In the genomic region with DNA sequence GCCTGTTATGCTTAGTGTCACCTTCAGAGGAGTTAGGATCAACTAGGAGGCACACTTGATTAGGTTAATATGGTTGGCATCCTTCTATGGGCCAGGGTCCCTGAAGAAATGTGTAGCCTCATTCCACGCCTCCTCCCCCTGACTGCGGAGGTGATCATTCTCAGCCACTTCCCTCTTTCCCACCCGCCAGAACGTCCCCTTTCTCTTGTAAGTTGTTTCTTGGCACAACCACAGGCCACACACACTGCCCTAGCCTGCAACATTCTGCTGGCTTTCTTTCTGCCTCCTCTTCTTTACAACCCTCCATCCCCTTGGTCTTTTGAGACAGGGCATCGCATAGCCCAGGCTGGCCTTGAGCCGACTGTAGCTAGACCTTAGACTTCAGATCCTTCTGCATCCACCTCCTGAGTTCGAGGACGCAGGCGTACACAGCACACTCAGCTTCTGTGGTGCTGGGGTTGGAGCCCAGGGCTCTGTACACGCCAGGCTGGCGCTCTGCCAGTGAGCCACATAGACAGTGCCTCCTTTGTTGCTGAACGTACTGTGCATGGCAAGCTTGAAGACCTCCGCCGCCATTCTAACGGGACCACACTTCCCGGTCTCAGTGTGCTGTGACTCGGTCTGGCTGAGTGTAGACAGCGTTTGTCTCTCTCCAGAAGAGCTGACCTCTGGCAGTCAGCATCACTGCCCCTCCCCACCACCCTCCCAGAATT, we compare ENCODE assay signal across 10 mouse cellular contexts. TPM values are rescaled to one million over a fixed set of nuclear protein-coding genes. Genes with fewer than 3 reads are reported as not detected.
DNase-seq lines count a peak whose midpoint lies in the region; ATAC-seq and TF ChIP-seq lines count a peak whose summit lies in the region.
"Had no signal": no experiment of that assay in that cellular context is flagged by ENCODE, and none has a peak within 500 bp of the region (broad histone marks: within the 10 kb centered on the region; RNA-seq: fewer than 3 reads in every experiment).

No protein-coding gene starts in this region.

- H3K4me3 ChIP-seq in layer of hippocampus, adult 2 months, result no peak overlapping the region
- no peak overlapping the region for H3K4me3 ChIP-seq in hindbrain, embryonic 16.5 days (ENCODE audit: low read length)
- H3K4me3 ChIP-seq: erythroblast, embryonic 14.5 days; heart, adult 2 months had no signal

- WGBS in hindbrain, embryonic 16.5 days, result 72% methylated on average over 18 of the region's 18 CpGs

- H3K9ac ChIP-seq in hindbrain, embryonic 16.5 days (ENCODE audit: low read depth, low read length), result no peak overlapping the region

- no peak overlapping the region for H3K4me2 ChIP-seq in hindbrain, embryonic 16.5 days (ENCODE audit: low read length)
- H3K4me2 ChIP-seq: liver, embryonic 11.5 days had no signal

- peak; percentile 10 for DNase-seq in layer of hippocampus, adult 9-10 months (ENCODE audit: low spot score)
- DNase-seq in layer of hippocampus, adult 2 months (ENCODE audit: low spot score in 2 of 2), result no peak
- DNase-seq in right cerebral cortex, postnatal 14 days, result peak; percentile 46
- DNase-seq in right cerebral cortex, postnatal 36 days (ENCODE audit: low spot score in 2 of 2), result no peak
- DNase-seq in ovary, postnatal 36 days (ENCODE audit: low spot score), result no peak
- DNase-seq in thymus, postnatal 4 days, result no peak
- DNase-seq: heart, adult 2 months had no signal

- peak; percentile 80 for ATAC-seq in hindbrain, embryonic 16.5 days

- peaks cover 9% of the 10 kb centered on the region for H3K36me3 ChIP-seq in hindbrain, embryonic 16.5 days (ENCODE audit: control insufficient read depth, insufficient read depth, low read length)

- no peaks in the 10 kb centered on the region for H3K27me3 ChIP-seq in hindbrain, embryonic 16.5 days (replicated peaks; ENCODE audit: control insufficient read depth, insufficient read depth, low read length)

- H3K4me1 ChIP-seq in hindbrain, embryonic 16.5 days (ENCODE audit: control insufficient read depth, insufficient read depth, low read depth, low read length), result no peaks in the 10 kb centered on the region

- no peak for TF ChIP-seq CTCF in layer of hippocampus, adult 2 months (conservative IDR thresholded peaks at IDR 0.05)

- no peaks in the 10 kb centered on the region for H3K9me3 ChIP-seq in hindbrain, embryonic 16.5 days (ENCODE audit: control insufficient read depth, low read length)

- H3K27ac ChIP-seq in layer of hippocampus, adult 2 months, result no peak overlapping the region
- no peak overlapping the region for H3K27ac ChIP-seq in hindbrain, embryonic 16.5 days (ENCODE audit: low read depth, low read length)
- H3K27ac ChIP-seq: heart, adult 2 months had no signal

RNA-seq across cellular contexts. Expression of a gene that starts 7.3 kb away (rescaled TPM):
- 10 to 100 TPM; 15.4 to 19.8 TPM for total RNA-seq in layer of hippocampus, adult 2 months (2021)
- 17.3 and 18.2 TPM in 2 replicates for polyA plus RNA-seq in hindbrain, embryonic 16.5 days (2015; fragmentation: Nextera tagmentation; extraction: Ambion mirVana)

RNA-seq across cellular contexts. Expression of a gene that starts 28.7 kb away (rescaled TPM):
- total RNA-seq in layer of hippocampus, adult 2 months (2021), result 10 to 100 TPM; 21.0 to 22.0 TPM
- polyA plus RNA-seq in hindbrain, embryonic 16.5 days (2015; fragmentation: Nextera tagmentation; extraction: Ambion mirVana), result 72.4 and 73.1 TPM in 2 replicates

Comparison
In these comparisons a context has a peak if more than half of its experiments do, and no peak if none do; other contexts are left out.
1. DNase-seq: peak in layer of hippocampus, adult 9-10 months (single experiment) and right cerebral cortex, postnatal 14 days (single experiment); none in layer of hippocampus, adult 2 months (0 of 2), right cerebral cortex, postnatal 36 days (0 of 2), ovary, postnatal 36 days (single experiment) and thymus, postnatal 4 days (single experiment).